Mouse (Mus musculus) MEL (cell line): ENCODE results near the gene Atg4b. TPM values are rescaled to one million over a fixed set of nuclear protein-coding genes. Genes with fewer than 3 reads are reported as not detected.

ENCODE experiments used
- DNase-seq: peaks from one replicate; pipeline ENCODE4 v3.0.0; 2011; ENCODE audit warnings: low read depth, low spot score
- H3K27ac ChIP-seq: 2 replicates; pipeline ENCODE4 v1.5.1; 2012; ENCODE audit warnings: low read depth, mild to moderate bottlenecking, control low read depth, low read length, moderate library complexity; ENCODE audit not compliant: control insufficient read depth
- H3K27me3 ChIP-seq, 2 experiments: fragments of 150-350 bp in 1 of 2; sonication (generic) in 1 of 2; 2 replicates each; pipeline ENCODE4 v1.6.1; 2012; ENCODE audit warnings: low read length in 2 of 2, mild to moderate bottlenecking in 2 of 2, improper control_type of control experiment in 1 of 2, moderate library complexity in 1 of 2; ENCODE audit not compliant: insufficient read depth in 2 of 2, control insufficient read depth in 1 of 2
- H3K36me3 ChIP-seq, 2 experiments: 2 replicates each; pipeline ENCODE4 v1.6.1; 2012 to 2014; ENCODE audit warnings: low read length in 2 of 2, improper control_type of control experiment in 1 of 2, inconsistent platforms in 1 of 2, mild to moderate bottlenecking in 1 of 2; ENCODE audit not compliant: insufficient read depth in 2 of 2, control insufficient read depth in 1 of 2
- H3K4me1 ChIP-seq, 2 experiments: fragments of 150-350 bp in 1 of 2; sonication (generic) in 1 of 2; 2 replicates each; pipeline ENCODE4 v1.6.1; 2012; ENCODE audit warnings: low read length in 2 of 2, improper control_type of control experiment in 1 of 2, mild to moderate bottlenecking in 1 of 2; ENCODE audit not compliant: insufficient read depth in 2 of 2, control insufficient read depth in 1 of 2
- H3K4me3 ChIP-seq, 2 experiments: fragments of 150-350 bp in 1 of 2; sonication (generic) in 1 of 2; 2 replicates each; pipeline ENCODE4 v1.5.1; 2012; ENCODE audit warnings: low read depth in 2 of 2, low read length in 2 of 2, mild to moderate bottlenecking in 2 of 2, moderate library complexity in 2 of 2, control low read depth in 1 of 2, improper control_type of control experiment in 1 of 2; ENCODE audit not compliant: control insufficient read depth in 1 of 2, insufficient read depth in 1 of 2
- H3K79me2 ChIP-seq: 2 replicates; pipeline ENCODE4 v1.6.1; 2012; ENCODE audit warnings: mild to moderate bottlenecking, low read length, moderate library complexity; ENCODE audit not compliant: control insufficient read depth, poor library complexity, insufficient read depth
- H3K9ac ChIP-seq: 2 replicates; pipeline ENCODE4 v1.6.1; 2012; ENCODE audit warnings: low read depth, mild to moderate bottlenecking, control low read depth, low read length, moderate library complexity; ENCODE audit not compliant: control insufficient read depth, poor library complexity, severe bottlenecking
- H3K9me3 ChIP-seq: fragments of 150-350 bp; sonication (generic); replicated peaks from 2 replicates; pipeline ENCODE4 v1.6.1; 2012; ENCODE audit warnings: mild to moderate bottlenecking, low read length, improper control_type of control experiment, moderate library complexity; ENCODE audit not compliant: insufficient read depth
- BHLHE40 ChIP-seq: IDR thresholded peaks from 2 replicates; pipeline ENCODE4 v1.6.1; 2012; ENCODE audit warnings: low read depth, mild to moderate bottlenecking, inconsistent platforms, low read length, improper control_type of control experiment, borderline replicate concordance
- CHD1 ChIP-seq: IDR thresholded peaks from 2 replicates; pipeline ENCODE4 v1.6.1; 2012; ENCODE audit warnings: low read depth, mild to moderate bottlenecking, inconsistent platforms, low read length, improper control_type of control experiment
- CHD2 ChIP-seq: IDR thresholded peaks from 2 replicates; pipeline ENCODE4 v1.6.1; 2011; ENCODE audit warnings: low read length, improper control_type of control experiment
- CTCF ChIP-seq, 3 experiments: IDR thresholded peaks in 2 of 3; conservative IDR thresholded peaks in 1 of 3; 2 replicates each; pipeline ENCODE4 v1.5.1; 2011 to 2012; ENCODE audit warnings: low read length in 3 of 3, low read depth in 2 of 3, mild to moderate bottlenecking in 2 of 3, improper control_type of control experiment in 1 of 3, inconsistent platforms in 1 of 3, mixed read lengths in 1 of 3, moderate library complexity in 1 of 3; ENCODE audit not compliant: control insufficient read depth in 1 of 3, insufficient read depth in 1 of 3, poor library complexity in 1 of 3, severe bottlenecking in 1 of 3
- E2F4 ChIP-seq: IDR thresholded peaks from 2 replicates; pipeline ENCODE4 v1.6.1; 2011; ENCODE audit warnings: low read depth, low read length, improper control_type of control experiment, borderline replicate concordance
- GABPA ChIP-seq: IDR thresholded peaks from 2 replicates; pipeline ENCODE4 v1.6.1; 2012; ENCODE audit warnings: low read depth, mild to moderate bottlenecking, inconsistent platforms, low read length, improper control_type of control experiment, moderate library complexity
- GATA1 ChIP-seq: IDR thresholded peaks from 2 replicates; pipeline ENCODE4 v1.6.1; 2011; ENCODE audit warnings: low read depth, low read length, improper control_type of control experiment
- HCFC1 ChIP-seq: IDR thresholded peaks from 2 replicates; pipeline ENCODE4 v1.6.1; 2012; ENCODE audit warnings: low read depth, mild to moderate bottlenecking, inconsistent platforms, low read length, improper control_type of control experiment, moderate library complexity
- JUND ChIP-seq: IDR thresholded peaks from 2 replicates; pipeline ENCODE4 v1.6.1; 2011; ENCODE audit warnings: low read depth, mild to moderate bottlenecking, improper control_type of control experiment, low read length
- MAFK ChIP-seq: IDR thresholded peaks from 2 replicates; pipeline ENCODE4 v1.6.1; 2011; ENCODE audit warnings: low read depth, mild to moderate bottlenecking, low read length, improper control_type of control experiment, borderline replicate concordance
- MAX ChIP-seq: IDR thresholded peaks from 2 replicates; pipeline ENCODE4 v1.6.1; 2011; ENCODE audit warnings: low read length, improper control_type of control experiment
- MAZ ChIP-seq: IDR thresholded peaks from 2 replicates; pipeline ENCODE4 v1.6.1; 2012; ENCODE audit warnings: low read depth, mild to moderate bottlenecking, inconsistent platforms, low read length, improper control_type of control experiment
- MEF2A ChIP-seq: IDR thresholded peaks from 2 replicates; pipeline ENCODE4 v1.6.1; 2014; ENCODE audit warnings: low read depth, mild to moderate bottlenecking, inconsistent platforms, low read length, improper control_type of control experiment; ENCODE audit not compliant: poor library complexity, insufficient replicate concordance, severe bottlenecking; ENCODE audit errors: extremely low read depth
- MXI1 ChIP-seq: IDR thresholded peaks from 2 replicates; pipeline ENCODE4 v1.6.1; 2011; ENCODE audit warnings: mild to moderate bottlenecking, low read depth, low read length, improper control_type of control experiment
- MYB ChIP-seq: IDR thresholded peaks from 2 replicates; pipeline ENCODE4 v1.6.1; 2011; ENCODE audit warnings: mild to moderate bottlenecking, low read depth, low read length, improper control_type of control experiment
- MYC ChIP-seq: IDR thresholded peaks from 2 replicates; pipeline ENCODE4 v1.6.1; 2011; ENCODE audit warnings: low read depth, mild to moderate bottlenecking, low read length, improper control_type of control experiment, moderate library complexity
- NELFE ChIP-seq: IDR thresholded peaks from 2 replicates; pipeline ENCODE4 v1.6.1; 2011; ENCODE audit warnings: low read depth, low read length, improper control_type of control experiment
- NRF1 ChIP-seq: IDR thresholded peaks from 2 replicates; pipeline ENCODE4 v1.6.1; 2014; ENCODE audit warnings: low read depth, mild to moderate bottlenecking, inconsistent platforms, low read length, improper control_type of control experiment, moderate library complexity; ENCODE audit not compliant: poor library complexity, insufficient read depth, severe bottlenecking
- POLR2A ChIP-seq, 2 experiments: IDR thresholded peaks; 2 replicates each; pipeline ENCODE4 v1.6.1; 2011 to 2012; ENCODE audit warnings: low read length in 2 of 2, mild to moderate bottlenecking in 2 of 2, control low read depth in 1 of 2, improper control_type of control experiment in 1 of 2, low read depth in 1 of 2, moderate library complexity in 1 of 2; ENCODE audit not compliant: control insufficient read depth in 1 of 2, insufficient read depth in 1 of 2, poor library complexity in 1 of 2
- POLR2AphosphoS5 ChIP-seq: IDR thresholded peaks from 2 replicates; pipeline ENCODE4 v1.6.1; 2012; ENCODE audit warnings: low read depth, borderline replicate concordance, mild to moderate bottlenecking, inconsistent platforms, low read length, moderate library complexity, mixed read lengths
- RAD21 ChIP-seq: IDR thresholded peaks from 2 replicates; pipeline ENCODE4 v1.6.1; 2011; ENCODE audit warnings: mild to moderate bottlenecking, low read depth, low read length, improper control_type of control experiment
- RCOR1 ChIP-seq: IDR thresholded peaks from 2 replicates; pipeline ENCODE4 v1.6.1; 2012; ENCODE audit warnings: low read depth, mild to moderate bottlenecking, inconsistent platforms, low read length, improper control_type of control experiment
- SIN3A ChIP-seq: IDR thresholded peaks from 2 replicates; pipeline ENCODE4 v1.6.1; 2012; ENCODE audit warnings: low read length, improper control_type of control experiment, inconsistent platforms
- TBP ChIP-seq: IDR thresholded peaks from 2 replicates; pipeline ENCODE4 v1.8.0; 2011; ENCODE audit warnings: low read depth, low read length, improper control_type of control experiment
- TCF12 ChIP-seq: IDR thresholded peaks from 2 replicates; pipeline ENCODE4 v1.6.1; 2014; ENCODE audit warnings: low read depth, mild to moderate bottlenecking, inconsistent platforms, low read length, improper control_type of control experiment, moderate library complexity
- UBTF ChIP-seq: IDR thresholded peaks from 2 replicates; pipeline ENCODE4 v1.6.1; 2012; ENCODE audit warnings: low read depth, mild to moderate bottlenecking, inconsistent platforms, low read length, improper control_type of control experiment, moderate library complexity, borderline replicate concordance; ENCODE audit not compliant: insufficient read depth
- USF1 ChIP-seq: IDR thresholded peaks from 2 replicates; pipeline ENCODE4 v1.6.1; 2014; ENCODE audit warnings: low read depth, mild to moderate bottlenecking, inconsistent platforms, low read length, improper control_type of control experiment, moderate library complexity
- USF2 ChIP-seq, 2 experiments: IDR thresholded peaks; 2 replicates each; pipeline ENCODE4 v1.6.1; 2011 to 2012; ENCODE audit warnings: improper control_type of control experiment in 2 of 2, low read length in 2 of 2, borderline replicate concordance in 1 of 2, inconsistent platforms in 1 of 2, low read depth in 1 of 2, mild to moderate bottlenecking in 1 of 2; ENCODE audit not compliant: insufficient read depth in 1 of 2
- ZKSCAN1 ChIP-seq: IDR thresholded peaks from 2 replicates; pipeline ENCODE4 v1.6.1; 2012; ENCODE audit warnings: low read depth, mild to moderate bottlenecking, inconsistent platforms, low read length, improper control_type of control experiment, moderate library complexity
- ZMIZ1 ChIP-seq: IDR thresholded peaks from 2 replicates; pipeline ENCODE4 v1.6.1; 2012; ENCODE audit warnings: low read depth, mild to moderate bottlenecking, inconsistent platforms, low read length, improper control_type of control experiment, moderate library complexity
- ZNF384 ChIP-seq: IDR thresholded peaks from 2 replicates; pipeline ENCODE4 v1.6.1; 2012; ENCODE audit warnings: low read depth, mild to moderate bottlenecking, inconsistent platforms, low read length, improper control_type of control experiment
- polyA plus RNA-seq, 2 experiments: library from polyadenylated mRNA; stranded (reverse) in 1 of 2; unstranded in 1 of 2; fragments of >175 nt in 1 of 2; fragments of >200 nt in 1 of 2; gene quantifications; 2 replicates each; pipeline versions ENCODE4 v1.2.1 to v1.2.4; 2012; ENCODE audit warnings: low replicate concordance in 2 of 2, low read depth in 1 of 2; ENCODE audit not compliant: insufficient read length in 2 of 2, insufficient read depth in 1 of 2, missing spikeins in 1 of 2
- total RNA-seq: library from RNA; depleted of rRNA; stranded (reverse); fragments of 300-350 nt; gene quantifications from 2 replicates; pipeline ENCODE4 v1.2.3, GENCODE M21; 2012

The Atg4b gene
- total and polyA plus RNA-seq, 3 experiments = 57.9 to 121 TPM; not detected in 1

GRCm38 (mm10) chr1:93731103-93731502 is 20.2 kb upstream of the Atg4b start:
- no peak for TF ChIP-seq POLR2AphosphoS5
- TF ChIP-seq USF2 (IDR thresholded peaks at IDR 0.05; ENCODE audit: borderline replicate concordance in 1 of 2, insufficient read depth in 1 of 2, low read depth in 1 of 2, low read length in 2 of 2) = no peak
- no peak for TF ChIP-seq MAFK
- no peak for TF ChIP-seq SIN3A
- no peak for TF ChIP-seq NRF1
- no peak for TF ChIP-seq JUND
- H3K27me3 ChIP-seq = no peaks in the 10 kb centered on the region
- H3K36me3 ChIP-seq = peaks cover 2 to 4% of the 10 kb centered on the region in 2 experiments; a peak in 3 of 4 replicates

GRCm38 (mm10) chr1:93731880-93732281 is 19.4 kb upstream of the Atg4b start:
- Histone ChIP-seq H3K79me2 (no peaks in the 10 kb centered on the region; the same call in 1 of the 2 replicates), H3K9me3 (no peaks in the 10 kb centered on the region), H3K36me3 (peaks cover 4 to 6% of the 10 kb centered on the region in 2 experiments; a peak in 3 of 4 replicates), H3K27me3 (no peaks in the 10 kb centered on the region), H3K4me3 (no peak overlapping the region), H3K9ac (no peak overlapping the region), H3K27ac (no peak overlapping the region), H3K4me1 (no peaks in the 10 kb centered on the region; a peak in 1 of 4 replicates)
- DNase-seq = peak; percentile 44
- TF ChIP-seq GATA1 (peak; percentile 51), HCFC1 (peak; percentile 57; the same call in 1 of the 2 replicates), UBTF (no peak), USF1 (0 out of 2 replicates have a peak, but pooled peaks have one; percentile 24), MAFK (no peak), MYC (no peak), ZKSCAN1 (no peak), CHD2 (no peak), TBP (no peak), RAD21 (no peak), CTCF (IDR thresholded peaks at IDR 0.05 in 2 of 3, conservative IDR thresholded peaks at IDR 0.05 in 1 of 3; ENCODE audit: control insufficient read depth in 1 of 3, insufficient read depth in 1 of 3, low read depth in 2 of 3, low read length in 3 of 3, poor library complexity in 1 of 3, severe bottlenecking in 1 of 3) (no peak), NRF1 (no peak), RCOR1 (peak; percentile 65; the same call in 1 of the 2 replicates), ZMIZ1 (no peak), POLR2A (IDR thresholded peaks at IDR 0.05; ENCODE audit: control insufficient read depth in 1 of 2, insufficient read depth in 1 of 2, low read depth in 1 of 2, low read length in 2 of 2, poor library complexity in 1 of 2) (no peak), ZNF384 (no peak), USF2 (IDR thresholded peaks at IDR 0.05; ENCODE audit: borderline replicate concordance in 1 of 2, insufficient read depth in 1 of 2, low read depth in 1 of 2, low read length in 2 of 2) (no peak), CHD1 (no peak), NELFE (no peak), MAZ (no peak), GABPA (no peak), MEF2A (no peak), E2F4 (no peak), BHLHE40 (no peak), TCF12 (no peak), MYB (no peak), MAX (no peak), MXI1 (no peak)

More at GRCm38 (mm10) chr1:93731103-93731502, 20.2 kb upstream of the Atg4b start:
- H3K27ac ChIP-seq = no peak overlapping the region
- H3K4me1 ChIP-seq = no peaks in the 10 kb centered on the region; a peak in 1 of 4 replicates
- no peak overlapping the region for H3K9ac ChIP-seq
- no peak for DNase-seq
- H3K79me2 ChIP-seq = no peaks in the 10 kb centered on the region; the same call in 1 of the 2 replicates
- no peaks in the 10 kb centered on the region for H3K9me3 ChIP-seq
- no peak overlapping the region for H3K4me3 ChIP-seq
